Mouse (Mus musculus): ENCODE results near the gene Nell2.

Nell2 gene

DNA sequence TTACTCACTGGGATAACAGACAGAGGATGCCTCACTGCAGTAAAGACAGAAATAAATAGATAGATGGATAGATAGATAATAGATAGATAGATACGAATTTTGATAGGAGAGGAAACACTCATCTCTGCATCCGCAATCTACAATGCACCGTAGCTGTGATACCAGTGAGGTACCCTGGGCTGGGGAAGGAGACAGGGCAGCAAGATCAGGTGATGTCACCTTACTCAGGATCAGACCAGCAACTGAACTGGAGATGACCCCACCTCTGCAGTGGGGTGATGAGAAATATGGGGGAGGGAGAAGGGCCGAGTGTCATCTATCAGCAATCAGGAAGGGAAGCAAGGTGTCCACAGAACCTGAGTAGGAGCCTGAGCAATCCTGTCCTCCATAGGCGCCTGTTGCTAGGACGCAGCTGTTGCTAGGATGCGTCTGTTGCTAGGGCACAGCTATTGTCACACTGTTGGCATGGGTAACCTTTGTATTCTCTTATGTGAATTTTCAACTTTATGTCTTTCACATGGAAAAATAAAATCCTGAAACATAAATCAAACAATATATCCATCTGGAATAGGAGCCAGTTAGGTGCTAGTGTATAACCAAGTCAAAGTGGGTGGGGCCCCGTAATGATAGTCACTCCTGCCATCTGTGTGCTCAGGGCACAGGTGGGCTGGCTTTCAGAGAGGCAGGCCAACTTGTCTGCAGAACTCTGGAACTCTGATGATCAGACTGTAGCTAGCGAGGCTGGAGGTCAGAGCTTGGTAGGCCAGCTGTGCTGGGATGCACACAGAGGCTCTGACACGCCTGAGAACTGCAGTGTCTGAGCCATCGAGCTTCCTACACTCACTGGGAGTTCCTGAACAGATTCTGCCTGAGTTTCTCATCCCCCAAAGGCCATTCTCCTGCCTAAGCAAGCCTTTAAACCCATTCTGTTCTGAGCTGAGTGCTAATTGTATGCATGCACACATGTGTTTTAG, 193.7 kb downstream of the Nell2 start:
- H3K27me3 ChIP-seq (ENCODE audit: control insufficient read depth, insufficient read depth, low read length, poor library complexity, severe bottlenecking) = no peaks in the 10 kb centered on the region
- no peaks in the 10 kb centered on the region for H3K36me3 ChIP-seq (ENCODE audit: control insufficient read depth, insufficient read depth, low read length, poor library complexity, severe bottlenecking)
- no peak for DNase-seq (ENCODE audit: low read depth, low spot score)

DNA sequence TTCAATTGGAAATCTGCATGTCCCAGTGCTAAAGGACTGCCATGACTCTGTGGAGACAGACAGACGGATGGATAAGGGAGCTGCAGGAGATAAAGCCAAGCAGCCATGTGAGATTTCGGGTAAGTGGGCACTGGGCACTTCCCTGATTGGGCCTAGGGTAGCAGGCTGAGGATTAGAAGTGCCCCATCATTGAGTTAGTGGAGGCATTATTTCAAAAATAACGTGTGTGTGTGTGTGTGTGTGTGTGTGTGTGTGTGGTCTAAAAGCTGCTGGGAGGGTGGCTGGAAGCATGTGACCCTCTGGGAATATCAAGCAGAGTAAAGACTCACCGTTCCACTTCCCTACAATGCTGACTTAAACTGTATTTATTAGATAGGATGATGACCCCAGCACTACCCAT, 195.1 kb downstream of the Nell2 start:
- no peaks in the 10 kb centered on the region for H3K36me3 ChIP-seq (ENCODE audit: control insufficient read depth, insufficient read depth, low read length, poor library complexity, severe bottlenecking)
- DNase-seq (ENCODE audit: low read depth, low spot score) = no peak
- H3K27me3 ChIP-seq (ENCODE audit: control insufficient read depth, insufficient read depth, low read length, poor library complexity, severe bottlenecking) = no peaks in the 10 kb centered on the region

DNA sequence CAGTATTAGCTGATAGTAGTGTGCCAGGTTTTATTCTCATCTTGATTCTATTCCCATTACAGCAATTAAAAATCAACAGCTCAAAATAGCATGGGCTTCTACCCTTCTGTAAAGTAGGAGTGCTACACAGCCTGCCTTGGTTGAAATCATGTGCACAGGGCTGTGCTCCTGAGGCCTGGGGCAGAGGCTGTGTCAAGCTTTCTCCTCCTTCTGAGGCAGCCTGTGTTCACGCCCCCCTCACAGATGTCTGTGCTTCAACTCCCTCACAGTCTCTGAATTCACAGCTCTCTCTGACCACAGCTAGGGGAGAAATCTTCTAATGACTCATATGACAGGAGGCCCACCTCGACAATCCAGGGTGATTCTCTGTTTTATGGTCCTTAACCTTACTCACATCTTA, 197.4 kb downstream of the Nell2 start:
- Histone ChIP-seq H3K36me3 (ENCODE audit: control insufficient read depth, insufficient read depth, low read length, poor library complexity, severe bottlenecking) (no peaks in the 10 kb centered on the region), H3K27me3 (ENCODE audit: control insufficient read depth, insufficient read depth, low read length, poor library complexity, severe bottlenecking) (no peaks in the 10 kb centered on the region)

DNA sequence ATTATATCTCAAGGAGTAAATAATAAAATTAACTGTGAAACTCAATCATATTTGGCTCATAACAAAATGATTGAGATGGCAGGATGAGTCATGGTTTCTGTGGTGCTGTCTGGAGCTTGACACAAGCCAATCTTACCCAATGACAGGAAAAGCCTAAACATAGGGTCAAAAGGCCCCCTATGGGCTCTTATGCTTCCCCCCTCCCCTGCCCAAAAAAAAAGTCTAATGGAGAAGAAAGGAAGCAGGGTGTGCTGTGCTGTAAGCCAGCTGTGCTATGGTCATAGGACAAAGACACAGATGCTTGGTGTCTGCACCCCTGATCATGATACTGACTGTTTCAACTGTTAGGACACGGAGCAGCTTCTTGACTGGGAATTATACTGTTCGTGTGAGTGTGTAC, 205.6 kb downstream of the Nell2 start:
- Histone ChIP-seq H3K36me3 (ENCODE audit: control insufficient read depth, insufficient read depth, low read length, poor library complexity, severe bottlenecking) (no peaks in the 10 kb centered on the region), H3K27me3 (ENCODE audit: control insufficient read depth, insufficient read depth, low read length, poor library complexity, severe bottlenecking) (no peaks in the 10 kb centered on the region)
- DNase-seq (ENCODE audit: low read depth, low spot score) = no peak

More for the DNA sequence above, 197.4 kb downstream of the Nell2 start:
- no peak for DNase-seq (ENCODE audit: low read depth, low spot score)

DNA sequence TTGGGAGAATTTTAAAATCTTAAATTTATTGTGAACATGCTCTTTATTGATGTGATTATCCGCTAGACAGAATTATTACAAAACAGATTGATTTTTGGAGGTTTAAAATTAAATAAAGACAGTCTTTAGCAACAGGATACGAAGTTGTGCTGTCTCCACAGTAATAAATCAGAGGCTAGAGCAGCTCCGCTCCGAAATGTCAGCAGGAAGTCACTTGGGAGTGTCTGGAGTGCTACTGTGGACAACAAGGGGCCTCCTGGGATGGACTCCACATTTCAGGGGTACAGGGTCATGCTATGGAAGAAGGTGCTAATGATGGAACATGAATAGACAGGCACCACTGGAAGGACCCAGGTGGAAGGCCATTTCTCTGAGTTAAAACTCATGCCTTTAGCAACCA, 211.7 kb downstream of the Nell2 start:
- H3K36me3 ChIP-seq (ENCODE audit: control insufficient read depth, insufficient read depth, low read length, poor library complexity, severe bottlenecking) = no peaks in the 10 kb centered on the region
- H3K27me3 ChIP-seq (ENCODE audit: control insufficient read depth, insufficient read depth, low read length, poor library complexity, severe bottlenecking) = no peaks in the 10 kb centered on the region
- no peak for DNase-seq (ENCODE audit: low read depth, low spot score)

DNA sequence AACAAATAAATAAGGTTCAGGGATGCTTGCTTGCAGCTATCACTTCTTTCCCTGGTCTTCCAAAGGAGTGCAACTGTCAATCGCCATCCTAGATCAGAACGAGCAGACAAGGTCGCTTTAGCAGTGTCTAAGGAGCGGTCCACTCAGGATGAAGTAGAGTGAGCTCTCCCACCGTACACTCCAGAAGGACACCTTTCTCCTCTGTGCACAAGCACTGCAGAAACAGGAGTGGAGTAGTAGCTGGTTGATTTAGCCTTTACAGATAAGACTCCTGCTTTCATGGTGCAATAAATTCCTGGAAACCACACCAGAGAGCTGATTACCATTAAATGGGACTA, 213.6 kb downstream of the Nell2 start:
- H3K36me3 ChIP-seq (ENCODE audit: control insufficient read depth, insufficient read depth, low read length, poor library complexity, severe bottlenecking) = no peaks in the 10 kb centered on the region
- no peak for DNase-seq (ENCODE audit: low read depth, low spot score)
- no peaks in the 10 kb centered on the region for H3K27me3 ChIP-seq (ENCODE audit: control insufficient read depth, insufficient read depth, low read length, poor library complexity, severe bottlenecking)

DNA sequence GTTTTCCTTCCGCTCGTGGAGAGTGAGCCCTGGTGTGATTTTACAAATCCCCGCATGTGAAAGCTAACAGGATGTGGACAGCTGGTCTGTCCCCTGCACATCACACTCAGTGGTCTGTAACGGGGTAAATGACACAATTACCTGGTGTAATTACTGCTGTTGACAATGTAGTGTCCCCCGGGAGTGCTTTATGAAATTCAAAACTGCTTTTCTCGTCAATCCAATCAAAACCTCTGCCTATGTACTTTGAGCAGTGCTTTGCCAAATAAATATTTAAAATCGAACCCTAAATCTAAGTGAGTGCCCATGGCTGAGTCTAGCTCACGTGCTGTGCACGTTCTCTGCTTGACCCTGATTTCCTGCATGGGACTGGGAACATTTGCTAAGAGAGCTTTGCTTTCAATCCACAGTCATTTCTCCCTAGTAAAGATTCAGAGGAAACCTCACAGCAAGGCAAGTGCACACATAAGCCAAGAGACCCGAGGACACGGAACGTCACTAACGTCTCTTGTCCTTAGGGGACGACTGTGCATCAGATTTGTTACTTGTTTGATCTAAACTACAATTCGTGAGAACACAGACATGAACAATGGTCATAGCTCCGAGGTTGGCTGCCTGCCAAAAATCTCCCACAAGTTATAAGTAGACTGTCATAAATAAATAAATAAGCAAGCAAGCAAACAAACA, 214.1 kb downstream of the Nell2 start:
- no peaks in the 10 kb centered on the region for H3K27me3 ChIP-seq (ENCODE audit: control insufficient read depth, insufficient read depth, low read length, poor library complexity, severe bottlenecking)
- DNase-seq (ENCODE audit: low read depth, low spot score) = no peak
- H3K36me3 ChIP-seq (ENCODE audit: control insufficient read depth, insufficient read depth, low read length, poor library complexity, severe bottlenecking) = no peaks in the 10 kb centered on the region

DNA sequence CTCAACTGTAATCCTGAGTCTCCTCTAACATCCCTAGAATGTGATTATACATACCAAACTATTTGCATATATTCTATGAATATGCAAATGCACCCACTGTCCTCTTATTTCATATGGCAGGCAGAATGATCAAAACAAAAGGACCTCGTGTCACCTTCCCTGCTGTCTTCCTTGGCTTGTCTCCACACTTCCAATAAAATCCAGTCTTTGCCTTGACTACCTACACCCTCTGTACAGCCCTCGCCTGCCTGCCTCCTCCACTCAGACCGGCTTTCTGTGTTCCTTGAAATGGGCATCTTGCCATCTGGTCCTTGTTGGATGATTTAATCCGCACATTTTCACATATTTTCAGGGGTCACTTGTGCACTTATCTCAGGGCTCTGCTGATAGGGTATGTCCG, 215.1 kb downstream of the Nell2 start:
- H3K27me3 ChIP-seq (ENCODE audit: control insufficient read depth, insufficient read depth, low read length, poor library complexity, severe bottlenecking) = no peaks in the 10 kb centered on the region

DNA sequence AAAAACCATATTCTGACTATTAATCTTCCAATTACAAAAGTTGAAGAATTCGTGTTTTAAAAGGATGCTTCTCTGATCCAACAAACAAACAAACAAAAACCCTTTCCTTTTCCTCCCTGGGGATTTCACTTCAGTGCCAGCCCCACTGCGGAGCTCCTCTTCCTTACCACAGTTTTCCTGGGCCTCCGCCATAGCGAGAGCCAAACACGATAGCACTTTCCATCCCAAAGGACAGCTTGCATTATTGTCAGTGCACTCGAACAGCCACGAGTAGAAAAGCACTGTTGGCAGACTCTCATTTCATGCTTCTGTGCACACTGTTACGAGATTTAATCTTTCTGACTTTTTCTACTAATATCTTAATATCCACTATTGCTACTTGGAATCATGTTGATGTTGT, 224.3 kb downstream of the Nell2 start:
- H3K36me3 ChIP-seq (ENCODE audit: control insufficient read depth, insufficient read depth, low read length, poor library complexity, severe bottlenecking) = no peaks in the 10 kb centered on the region
- no peak for DNase-seq (ENCODE audit: low read depth, low spot score)

More for the DNA sequence above, 215.1 kb downstream of the Nell2 start:
- no peaks in the 10 kb centered on the region for H3K36me3 ChIP-seq (ENCODE audit: control insufficient read depth, insufficient read depth, low read length, poor library complexity, severe bottlenecking)
- no peak for DNase-seq (ENCODE audit: low read depth, low spot score)

DNA sequence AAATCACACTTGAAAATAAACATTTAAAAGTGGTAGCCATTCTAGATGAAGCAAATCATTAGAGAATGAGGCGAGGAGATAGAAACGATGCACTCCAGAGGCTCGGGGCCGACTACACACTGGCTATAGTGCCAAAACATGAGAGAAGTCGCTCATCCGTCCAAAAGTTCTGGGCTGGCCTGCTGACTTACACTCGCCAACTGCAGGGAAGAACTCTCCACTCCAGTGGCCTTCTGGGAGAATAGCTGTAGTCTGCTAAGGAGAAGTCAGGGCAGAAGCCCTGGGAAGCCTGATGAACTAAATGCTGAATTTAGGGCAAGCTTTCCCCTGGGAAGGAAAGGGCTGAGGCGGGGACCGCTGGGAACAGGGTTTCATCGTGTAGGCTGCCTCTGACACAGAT, 231.8 kb downstream of the Nell2 start:
- Histone ChIP-seq H3K36me3 (ENCODE audit: control insufficient read depth, insufficient read depth, low read length, poor library complexity, severe bottlenecking) (no peaks in the 10 kb centered on the region), H3K27me3 (ENCODE audit: control insufficient read depth, insufficient read depth, low read length, poor library complexity, severe bottlenecking) (no peaks in the 10 kb centered on the region)
- DNase-seq (ENCODE audit: low read depth, low spot score) = no peak

More for the DNA sequence above, 224.3 kb downstream of the Nell2 start:
- H3K27me3 ChIP-seq (ENCODE audit: control insufficient read depth, insufficient read depth, low read length, poor library complexity, severe bottlenecking) = no peaks in the 10 kb centered on the region

DNA sequence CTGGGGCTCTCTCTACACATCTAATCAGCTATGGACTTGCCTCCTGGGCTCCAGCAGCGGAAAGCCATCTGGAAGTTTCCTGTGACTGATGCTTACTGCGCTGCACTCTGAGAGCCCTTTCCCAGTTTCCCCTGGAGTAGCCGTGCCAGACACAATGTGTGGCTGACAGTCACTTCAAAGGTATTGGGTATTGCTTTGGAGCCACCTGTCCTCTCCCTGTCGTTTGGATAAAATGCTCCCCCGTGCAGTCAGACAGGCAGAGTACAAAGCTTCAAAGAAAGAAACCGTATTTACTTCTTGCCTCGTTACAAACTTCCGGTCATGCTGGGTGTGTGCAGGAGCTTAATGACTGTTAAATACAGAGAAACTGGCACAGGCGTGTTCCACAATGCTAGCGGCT, 239.3 kb downstream of the Nell2 start:
- no peak for DNase-seq (ENCODE audit: low read depth, low spot score)
- H3K27me3 ChIP-seq (ENCODE audit: control insufficient read depth, insufficient read depth, low read length, poor library complexity, severe bottlenecking) = no peaks in the 10 kb centered on the region

DNA sequence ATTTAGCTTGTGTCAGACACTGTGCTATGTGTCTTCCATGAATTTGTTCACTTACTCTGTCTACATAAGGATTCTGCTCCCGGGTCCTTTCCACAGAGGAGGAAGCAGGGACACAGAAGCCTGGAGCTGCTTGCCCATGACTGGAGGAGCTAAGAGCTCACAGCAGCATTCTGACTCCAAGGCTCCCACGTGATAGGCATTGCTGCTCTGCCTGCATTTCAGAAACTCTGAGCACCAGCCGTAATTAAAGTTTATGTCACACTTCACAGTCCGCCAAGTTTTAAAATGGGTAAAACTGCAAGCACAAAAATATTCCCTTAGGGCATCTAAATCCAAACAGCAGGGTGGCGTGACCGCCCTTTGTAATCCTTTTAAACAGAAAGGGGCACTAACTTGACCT, 243.2 kb downstream of the Nell2 start:
- H3K36me3 ChIP-seq (ENCODE audit: control insufficient read depth, insufficient read depth, low read length, poor library complexity, severe bottlenecking) = no peaks in the 10 kb centered on the region
- no peaks in the 10 kb centered on the region for H3K27me3 ChIP-seq (ENCODE audit: control insufficient read depth, insufficient read depth, low read length, poor library complexity, severe bottlenecking)
- no peak for DNase-seq (ENCODE audit: low read depth, low spot score)

More for the DNA sequence above, 239.3 kb downstream of the Nell2 start:
- H3K36me3 ChIP-seq (ENCODE audit: control insufficient read depth, insufficient read depth, low read length, poor library complexity, severe bottlenecking) = no peaks in the 10 kb centered on the region

DNA sequence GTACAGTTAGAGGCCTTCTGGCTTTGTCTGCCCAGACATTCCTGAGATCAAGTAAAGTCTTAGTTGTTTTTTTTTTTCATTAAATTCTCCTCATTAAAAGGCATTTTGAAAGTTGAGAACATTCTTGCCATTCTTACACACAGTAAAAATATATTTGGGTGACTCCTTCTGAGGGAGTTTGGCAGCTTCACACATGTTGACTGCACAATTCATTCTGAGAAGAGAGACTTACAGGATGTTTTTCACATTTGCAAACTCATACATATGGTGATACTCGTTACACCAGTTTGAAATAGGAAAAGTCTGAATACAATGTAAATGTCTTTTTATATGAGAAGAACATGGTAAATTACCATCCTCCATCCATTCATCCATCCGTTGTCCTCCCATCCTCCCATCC, 247.4 kb downstream of the Nell2 start:
- H3K36me3 ChIP-seq (ENCODE audit: control insufficient read depth, insufficient read depth, low read length, poor library complexity, severe bottlenecking) = no peaks in the 10 kb centered on the region

DNA sequence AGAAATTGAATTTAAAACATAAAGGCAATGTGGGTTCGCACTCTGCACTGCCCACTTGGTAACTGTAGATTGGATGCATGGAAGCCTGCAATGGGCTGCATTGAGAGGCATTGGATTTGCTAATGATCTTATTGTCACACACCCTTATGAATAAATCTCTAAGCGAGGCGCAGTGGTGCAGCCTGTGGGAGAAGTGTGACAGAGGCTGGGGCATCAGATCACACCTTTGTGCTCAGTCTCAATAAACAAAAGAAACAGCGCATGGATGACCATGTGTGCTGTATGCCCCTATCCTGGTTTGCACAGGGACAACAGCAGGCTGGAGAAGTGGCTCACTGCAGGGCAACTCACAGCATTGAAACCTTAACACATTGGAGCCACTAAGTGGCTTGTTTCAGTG, 250.4 kb downstream of the Nell2 start:
- no peak for DNase-seq (ENCODE audit: low read depth, low spot score)
- H3K27me3 ChIP-seq (ENCODE audit: control insufficient read depth, insufficient read depth, low read length, poor library complexity, severe bottlenecking) = no peaks in the 10 kb centered on the region

More for the DNA sequence above, 247.4 kb downstream of the Nell2 start:
- H3K27me3 ChIP-seq (ENCODE audit: control insufficient read depth, insufficient read depth, low read length, poor library complexity, severe bottlenecking) = no peaks in the 10 kb centered on the region
- DNase-seq (ENCODE audit: low read depth, low spot score) = no peak

DNA sequence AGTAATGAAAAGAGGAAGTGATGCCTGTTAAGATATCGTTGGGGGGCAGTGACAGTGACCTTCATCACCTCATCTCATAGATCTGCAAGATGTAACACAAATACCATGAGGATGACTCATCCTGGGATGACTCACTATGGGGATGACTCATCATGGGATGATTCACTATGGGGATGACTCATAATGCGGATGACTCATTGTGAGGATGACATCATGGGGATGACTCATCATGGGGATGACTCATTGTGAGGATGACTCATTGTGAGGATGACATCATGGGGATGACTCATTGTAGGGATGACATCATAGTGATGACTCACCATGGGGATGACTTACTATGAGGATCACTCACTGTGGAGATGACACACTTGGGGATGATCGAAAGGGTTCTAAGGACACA, 251.8 kb downstream of the Nell2 start:
- H3K36me3 ChIP-seq (ENCODE audit: control insufficient read depth, insufficient read depth, low read length, poor library complexity, severe bottlenecking) = no peaks in the 10 kb centered on the region
- DNase-seq (ENCODE audit: low read depth, low spot score) = no peak

More for the DNA sequence above, 250.4 kb downstream of the Nell2 start:
- H3K36me3 ChIP-seq (ENCODE audit: control insufficient read depth, insufficient read depth, low read length, poor library complexity, severe bottlenecking) = no peaks in the 10 kb centered on the region

More for the DNA sequence above, 251.8 kb downstream of the Nell2 start:
- H3K27me3 ChIP-seq (ENCODE audit: control insufficient read depth, insufficient read depth, low read length, poor library complexity, severe bottlenecking) = no peaks in the 10 kb centered on the region

All from splenic B cell, adult 2 months (primary cell).